Mouse (Mus musculus) R1 (cell line): ENCODE measurements around the gene Vamp4.

Source experiments
- DNase-seq: peaks from one replicate; pipeline ENCODE4 v3.0.0-alpha.2; 2018; ENCODE audit warnings: low read depth, low spot score

Gene Vamp4

GRCm38 (mm10) chr1:162570260-162570748, at the start of gene Vamp4:
Gene Vamp4, plus strand, starts transcription at chr1:162570515.
- DNase-seq = peak; percentile 96

- DNase-seq = no peak
Observed at GRCm38 (mm10) chr1:162529651-162530050, 40.7 kb upstream of the Vamp4 start.

DNA sequence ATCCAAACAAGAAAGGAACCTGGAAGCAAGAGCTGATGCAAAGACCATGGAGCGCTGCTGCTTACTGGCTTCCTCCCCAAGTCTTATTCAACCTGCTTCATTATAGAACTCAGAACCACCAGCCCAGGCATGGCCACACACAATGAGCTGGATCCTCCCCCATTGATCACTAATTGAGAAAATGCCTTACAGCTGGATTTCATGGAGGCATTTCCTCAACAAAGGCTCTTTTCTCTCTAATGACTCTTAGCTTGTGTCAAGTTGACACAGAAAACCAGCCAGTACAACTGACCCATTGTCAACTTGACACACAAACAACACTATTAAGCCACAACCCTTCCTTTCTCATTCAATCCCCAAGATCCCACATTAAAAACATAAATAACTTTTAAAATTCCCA, 39.6 kb upstream of the Vamp4 start:
- no peak for DNase-seq

- no peak for DNase-seq
Observed at GRCm38 (mm10) chr1:162531584-162531983, 38.7 kb upstream of the Vamp4 start.

GRCm38 (mm10) chr1:162532330-162532729, 38.0 kb upstream of the Vamp4 start:
- DNase-seq = no peak

DNA sequence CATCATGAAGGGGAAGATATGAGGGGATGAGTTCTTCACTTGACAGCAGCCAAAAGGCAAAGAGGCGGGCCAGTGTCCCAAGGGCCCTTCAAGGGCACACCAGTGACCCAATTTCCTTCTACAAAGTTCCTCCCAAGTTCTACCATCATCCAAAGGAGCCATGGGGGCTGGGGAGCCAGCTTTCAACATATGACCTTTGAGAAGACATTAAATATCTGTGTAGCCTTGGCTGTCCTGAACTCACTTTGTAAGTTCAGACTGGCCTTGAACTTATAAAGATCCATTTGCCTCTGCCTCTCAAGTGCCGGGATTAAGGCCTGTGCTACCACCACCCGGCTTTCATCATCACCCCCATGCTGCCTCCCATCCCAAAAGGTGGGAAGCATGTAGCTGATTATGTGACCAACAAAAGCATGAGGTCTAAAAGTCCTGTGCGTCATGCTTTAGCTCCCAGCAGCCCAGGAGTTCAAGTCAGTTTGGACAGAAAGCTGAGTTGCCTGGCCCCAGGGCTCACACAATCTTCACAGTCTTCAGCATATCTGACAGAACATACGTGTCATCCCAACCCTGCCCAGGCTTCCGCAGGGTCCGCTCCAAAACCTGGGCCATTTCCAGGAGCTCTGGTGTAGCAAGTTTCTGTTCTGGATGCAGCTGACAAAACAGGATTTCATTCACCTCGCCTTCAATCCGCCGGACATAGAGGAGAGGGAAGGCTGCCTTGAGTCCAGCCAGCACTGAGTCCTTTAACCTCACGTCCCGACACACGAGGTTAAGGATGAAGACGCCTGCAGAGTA, 36.4 kb upstream of the Vamp4 start:
- DNase-seq = no peak

DNA sequence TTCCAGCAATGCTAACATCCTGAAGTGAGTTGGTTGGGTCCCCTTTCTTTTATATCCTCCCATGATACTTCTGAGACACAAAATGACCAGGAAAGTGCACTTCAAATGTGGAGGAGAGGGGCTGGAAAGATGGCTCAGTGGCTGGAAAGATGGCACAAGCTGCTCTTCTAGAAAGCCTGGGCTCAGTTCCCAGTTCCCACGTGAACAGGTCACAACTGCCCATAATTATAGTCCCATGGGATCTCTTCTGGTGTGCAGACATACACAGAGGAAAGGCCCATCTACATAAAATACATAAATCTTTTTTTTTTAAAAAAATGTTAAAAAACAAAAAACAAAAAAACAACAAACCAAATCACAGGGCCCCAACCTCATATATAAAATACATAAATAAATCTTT, 27.1 kb upstream of the Vamp4 start:
- no peak for DNase-seq

DNA sequence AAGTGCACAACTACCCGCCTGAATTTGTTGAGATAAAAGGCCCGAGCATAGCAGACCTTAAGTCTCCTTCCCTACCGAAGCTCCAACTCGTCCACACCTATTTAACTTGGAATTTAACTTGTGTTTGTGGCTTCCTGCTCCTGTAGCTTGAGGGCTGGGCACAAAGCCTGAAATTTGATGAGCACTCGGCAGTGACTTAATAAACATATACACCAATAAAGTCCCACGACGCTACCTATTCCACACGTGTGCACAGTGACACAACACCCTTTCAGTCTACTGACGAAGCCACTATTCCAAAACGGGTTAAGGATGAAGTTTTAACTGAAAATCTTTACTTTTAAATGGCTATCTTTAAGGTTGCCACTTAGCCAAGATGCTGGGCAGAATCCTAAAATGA, 22.7 kb upstream of the Vamp4 start:
- DNase-seq = no peak

- DNase-seq = peak; percentile 95
Observed at GRCm38 (mm10) chr1:162548016-162548916, 22.0 kb upstream of the Vamp4 start, which contains the start of gene Mettl13. Gene Mettl13, minus strand, starts transcription at chr1:162548551.

GRCm38 (mm10) chr1:162548917-162549613, 21.2 kb upstream of the Vamp4 start:
- no peak for DNase-seq

DNA sequence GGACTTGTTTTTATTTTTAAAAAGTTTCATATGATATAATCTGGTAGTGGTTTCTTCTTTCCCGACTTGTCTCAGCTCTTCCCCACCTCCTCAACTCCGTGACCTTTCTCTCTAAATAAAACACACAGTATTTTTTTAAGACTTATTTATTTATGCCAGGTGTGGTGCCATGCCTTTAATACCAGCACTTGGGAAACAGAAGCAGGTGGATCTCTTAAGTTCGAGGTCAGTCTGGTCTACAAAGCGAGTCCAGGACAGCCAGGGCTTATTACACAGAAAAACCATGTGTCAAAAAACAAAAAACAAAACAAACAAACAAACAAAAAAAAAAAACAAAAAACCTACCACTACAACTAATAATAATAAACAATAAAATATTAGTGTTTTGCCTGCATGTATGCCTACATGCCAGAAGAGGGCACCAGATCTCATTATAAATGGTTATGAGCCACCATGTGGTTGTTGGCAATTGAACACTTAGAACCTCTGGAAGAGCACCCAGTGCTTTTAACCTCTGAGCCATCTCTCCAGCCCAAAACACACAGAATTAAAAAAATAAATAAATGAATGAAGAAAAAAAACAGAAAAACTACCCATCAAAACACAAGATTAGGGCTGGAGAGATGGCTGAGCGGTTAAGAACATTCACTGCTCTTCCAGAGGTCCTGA, 20.6 kb upstream of the Vamp4 start:
- peak; percentile 70 for DNase-seq

DNA sequence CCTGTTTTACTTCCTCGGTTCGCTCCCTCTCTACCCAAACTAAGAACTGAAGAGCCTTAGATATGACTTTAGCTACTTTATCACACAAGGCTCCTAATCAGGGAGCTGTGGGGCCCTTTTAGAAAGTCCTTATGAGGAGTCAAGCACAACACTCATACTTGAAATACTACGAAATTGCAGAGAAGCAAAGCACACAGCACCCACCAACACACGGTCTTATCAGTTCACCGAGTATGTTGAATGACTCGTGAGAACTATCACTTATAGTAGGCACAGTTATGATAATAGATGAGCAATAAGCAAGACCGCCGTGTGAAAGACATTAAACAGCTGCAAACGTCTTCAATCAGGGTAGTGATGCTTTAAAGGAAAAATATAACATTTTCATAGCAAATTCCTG, 17.4 kb upstream of the Vamp4 start:
- DNase-seq = no peak

DNA sequence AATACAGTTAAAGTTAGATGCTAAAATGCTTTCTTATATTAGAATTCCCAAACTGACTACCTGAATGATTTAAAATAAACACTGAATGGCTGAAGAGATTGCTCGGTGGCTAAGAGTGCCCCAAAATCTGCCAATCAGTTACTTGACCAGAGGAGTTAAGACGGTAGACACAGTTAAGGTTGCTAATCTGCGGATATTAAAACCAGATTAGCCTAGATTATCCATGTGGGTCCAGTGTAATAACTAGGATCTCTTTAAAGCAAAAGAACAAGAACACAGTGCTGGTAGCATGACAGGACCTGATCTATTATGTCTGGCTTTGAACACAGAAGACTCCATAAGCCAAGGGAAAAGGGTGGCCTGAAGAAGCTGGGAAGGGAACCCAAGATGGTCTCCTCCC, 16.1 kb upstream of the Vamp4 start:
- DNase-seq = no peak

- DNase-seq = no peak
Observed at GRCm38 (mm10) chr1:162563236-162563635, 7.1 kb upstream of the Vamp4 start.

- DNase-seq = no peak
Observed at GRCm38 (mm10) chr1:162564992-162565391, 5.3 kb upstream of the Vamp4 start.

- peak; percentile 7 for DNase-seq
Observed at GRCm38 (mm10) chr1:162567351-162567750, 3.0 kb upstream of the Vamp4 start.

- peak; percentile 49 for DNase-seq
Observed at GRCm38 (mm10) chr1:162570931-162571601, 751 bp downstream of the Vamp4 start.

DNA sequence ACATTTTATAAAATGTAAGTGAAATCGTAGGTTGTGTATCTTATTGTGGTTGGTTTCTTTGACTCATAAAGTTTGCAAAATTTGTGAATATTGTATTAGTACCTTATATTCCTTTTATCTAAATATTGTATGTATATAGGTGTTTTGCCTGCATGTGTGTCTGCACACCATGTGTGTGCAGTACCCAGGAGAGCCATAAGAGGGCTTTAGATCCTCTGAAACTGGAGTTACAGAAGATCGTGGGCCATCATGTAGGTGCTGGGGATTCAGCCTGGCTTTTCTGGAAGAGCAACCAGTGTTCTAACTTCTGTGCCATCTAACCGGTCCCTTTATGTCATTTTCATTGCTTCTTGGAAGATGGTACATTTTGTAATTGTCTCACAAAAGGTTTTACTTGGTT, 4.8 kb downstream of the Vamp4 start:
- DNase-seq = peak; percentile 58

- no peak for DNase-seq
Observed at GRCm38 (mm10) chr1:162582884-162583283, 12.6 kb downstream of the Vamp4 start.

GRCm38 (mm10) chr1:162586282-162586681, 16.0 kb downstream of the Vamp4 start:
- no peak for DNase-seq

DNA sequence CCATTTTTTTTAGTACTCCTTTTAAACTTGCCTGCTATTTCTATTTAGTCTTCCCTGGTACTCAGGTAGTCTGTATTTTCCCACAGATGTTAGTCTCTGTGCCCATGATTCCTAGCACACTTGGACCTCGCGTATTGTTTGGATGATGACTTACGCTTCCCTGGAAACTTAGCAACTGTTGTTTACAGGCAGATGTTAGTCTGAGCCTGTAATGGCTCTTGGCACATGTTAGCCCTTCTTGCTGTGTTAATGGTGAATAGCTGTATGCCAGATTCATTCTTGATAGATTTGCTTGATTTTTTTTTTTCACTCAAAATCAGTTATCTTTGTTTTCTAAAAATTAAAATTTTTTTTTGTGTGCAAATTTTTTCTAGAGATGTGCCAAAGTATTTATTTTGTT, 18.3 kb downstream of the Vamp4 start:
- no peak for DNase-seq
